Mouse (Mus musculus) olfactory bulb, adult 2 months (tissue): ENCODE data around the gene Rab3d.

ENCODE experiments used
- CTCF ChIP-seq: fragments of 200-500 bp; IDR thresholded peaks from 2 replicates; pipeline ENCODE4 v1.5.1; 2012; ENCODE audit warnings: low read depth, mild to moderate bottlenecking, low read length, moderate library complexity; ENCODE audit not compliant: insufficient read depth
- POLR2A ChIP-seq: fragments of 200-500 bp; IDR thresholded peaks from 2 replicates; pipeline ENCODE4 v1.6.1; 2012; ENCODE audit warnings: mild to moderate bottlenecking, low read depth, low read length, moderate library complexity; ENCODE audit not compliant: insufficient read depth

DNA sequence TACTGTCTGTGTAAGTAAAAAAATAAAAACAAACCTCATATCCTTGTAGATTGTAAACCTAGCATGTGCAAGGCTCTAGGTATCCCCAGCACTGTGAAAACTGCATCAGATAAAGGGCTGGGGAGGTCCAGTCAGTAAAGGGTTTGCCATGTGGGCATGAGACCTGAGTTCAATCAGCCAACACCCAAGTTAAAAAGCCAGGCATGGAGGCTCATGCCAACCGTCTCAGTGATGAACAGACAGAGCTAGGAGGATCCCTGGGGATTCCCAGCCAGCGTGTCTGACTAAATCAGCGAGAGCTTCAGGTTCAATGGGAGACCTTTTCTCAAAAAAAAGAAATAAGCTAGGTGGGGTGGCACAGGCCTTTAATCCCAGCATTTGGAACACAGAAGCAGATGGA, 7.0 kb upstream of the Rab3d start:
- TF ChIP-seq CTCF (no peak), POLR2A (no peak)
